Mouse (Mus musculus) testis, adult 10 weeks (tissue): ENCODE measurements around the gene Vcan. TPM values are rescaled to one million over a fixed set of nuclear protein-coding genes. Genes with fewer than 3 reads are reported as not detected.

Experiments
- polyA plus RNA-seq: library from polyadenylated mRNA; stranded (reverse); fragments of 350-450 nt; fragmentation: Illumina TruSeq; extraction: RNeasy Lipid Tissue Mini Kit (QIAGEN cat#74804); gene quantifications from one replicate; pipeline ENCODE4 v1.2.3, GENCODE M21; 2014; ENCODE audit warnings: low read depth, low replicate concordance

Gene Vcan
- 1.2 TPM for polyA plus RNA-seq

GRCm38 (mm10) chr13:89741766-89742685, at the start of gene Vcan:
Gene Vcan (minus strand): TSS chr13:89742509.

Other genes starting within 250 kb of the Vcan start
- gene Hapln1, start 202.7 kb downstream of the Vcan start, polyA plus RNA-seq, result 0.62 TPM